Mouse (Mus musculus) erythroblast, adult 5-6 weeks (primary cell): ENCODE measurements around the gene Sc5d. TPM values are rescaled to one million over a fixed set of nuclear protein-coding genes. Genes with fewer than 3 reads are reported as not detected.

Source experiments
- ATAC-seq: replicated peaks from 2 replicates; pipeline ENCODE4 v1.8.0; 2016; ENCODE audit warnings: moderate number of reproducible peaks, mild to moderate bottlenecking, moderate TSS enrichment, inconsistent platforms; ENCODE audit not compliant: poor library complexity, low FRiP score, severe bottlenecking
- total RNA-seq, 2 experiments: library from RNA; stranded (forward) in 1 of 2; stranded (reverse) in 1 of 2; fragments of 150-400 nt in 1 of 2; fragments of 200-764, 138-1000 nt in 1 of 2; gene quantifications; 2 replicates each; pipeline versions ENCODE4 v1.2.3 to v1.2.4; 2015 to 2017; ENCODE audit warnings: low replicate concordance in 2 of 2

Sc5d gene
- total RNA-seq (2015; ENCODE audit: low replicate concordance) = 2.1 and 11.3 TPM in 2 replicates
- 3.6 and 17.6 TPM in 2 replicates for total RNA-seq (2017; ENCODE audit: low replicate concordance)

GRCm38 (mm10) chr9:42264145-42264544 is at the start of gene Sc5d:
Gene Sc5d (minus strand): TSS chr9:42264256.
- ATAC-seq = peak; percentile 100

DNA sequence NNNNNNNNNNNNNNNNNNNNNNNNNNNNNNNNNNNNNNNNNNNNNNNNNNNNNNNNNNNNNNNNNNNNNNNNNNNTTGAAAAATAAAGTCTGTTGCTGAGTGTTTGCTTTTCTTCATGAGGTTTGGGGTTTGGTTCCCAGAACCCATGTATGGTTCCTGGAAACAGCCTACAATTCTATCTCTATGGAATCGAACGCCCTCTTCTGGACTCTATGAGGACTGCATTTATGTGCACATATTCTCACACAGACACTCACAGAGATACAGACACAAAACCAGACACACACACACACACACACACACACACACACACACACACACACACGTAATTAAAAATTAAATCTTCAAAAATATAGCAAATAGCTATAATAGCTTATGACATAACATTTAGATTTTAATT is 47.3 kb upstream of the Sc5d start:
- ATAC-seq = no peak

DNA sequence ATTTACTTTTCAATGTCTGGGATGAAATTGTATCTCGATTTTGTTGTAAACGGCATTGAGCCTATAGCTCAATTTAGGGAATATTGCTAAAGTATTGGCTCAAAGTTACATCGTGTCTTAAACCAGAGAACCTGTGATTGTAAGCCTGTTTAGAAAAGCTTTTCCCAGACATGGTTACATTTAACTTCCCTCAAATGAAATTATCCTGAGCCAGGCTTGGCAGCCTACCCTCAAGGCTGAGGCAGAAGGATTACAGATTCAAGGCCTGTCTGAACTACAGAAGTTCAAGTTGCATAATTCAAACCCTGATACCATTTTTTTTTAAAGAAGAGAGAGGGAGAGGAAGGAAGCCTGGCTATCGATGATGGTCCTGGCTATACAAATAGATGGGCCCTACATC is 39.8 kb upstream of the Sc5d start:
- no peak for ATAC-seq

- no peak for ATAC-seq
These were observed 37.1 kb upstream of the Sc5d start for GRCm38 (mm10) chr9:42301082-42301633.

DNA sequence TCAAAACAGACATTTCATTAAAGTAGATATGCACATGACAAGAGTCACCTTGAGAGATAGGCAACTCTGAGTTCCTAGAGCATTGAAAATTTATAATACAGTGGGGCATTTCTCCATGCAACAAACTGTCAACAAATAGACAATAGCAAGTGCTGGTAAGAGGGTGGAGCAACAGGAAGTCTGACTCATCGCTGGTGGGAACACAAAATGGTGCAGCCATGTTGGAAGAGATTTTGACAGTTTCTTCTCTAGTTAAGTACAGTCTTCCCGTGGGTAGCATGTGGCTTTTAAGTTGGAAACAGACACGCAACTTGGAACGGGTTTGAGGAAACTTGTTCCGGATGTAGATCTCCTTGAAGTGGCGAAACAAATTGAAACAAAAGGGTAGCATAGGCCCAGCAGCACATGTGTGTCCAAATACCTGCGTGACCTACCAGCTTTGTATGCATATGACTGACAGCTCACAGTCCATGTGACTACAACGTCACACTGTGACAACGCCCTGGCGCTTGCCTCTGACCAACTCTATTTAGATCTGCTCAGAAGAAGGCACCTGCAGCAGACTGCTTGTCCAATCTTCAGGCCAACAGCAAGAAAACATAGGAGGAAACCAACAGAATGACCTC is 32.4 kb upstream of the Sc5d start:
- ATAC-seq = no peak

- no peak for ATAC-seq
These were observed 30.1 kb upstream of the Sc5d start for GRCm38 (mm10) chr9:42294131-42294530.

- no peak for ATAC-seq
These were observed 29.5 kb upstream of the Sc5d start for GRCm38 (mm10) chr9:42293596-42293995.

DNA sequence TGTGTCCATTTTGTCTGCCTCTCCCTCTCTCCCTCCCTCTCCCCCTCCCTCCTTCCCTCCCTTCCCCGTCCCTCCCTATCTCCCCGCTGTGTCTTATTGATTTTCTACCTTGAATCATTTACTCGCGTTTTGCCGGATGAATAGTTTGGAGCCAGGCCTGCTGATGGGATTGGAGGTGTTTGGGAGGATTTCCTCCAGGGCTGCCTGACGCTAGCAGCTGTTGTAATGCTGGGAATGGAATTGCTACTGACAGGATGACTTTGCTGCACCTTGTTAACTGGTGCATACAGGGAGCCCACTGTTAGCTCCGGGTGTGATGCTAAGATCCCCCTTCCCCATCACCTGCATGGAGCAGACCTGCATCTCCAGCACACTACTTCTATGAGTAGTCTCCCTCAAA is 29.0 kb upstream of the Sc5d start:
- no peak for ATAC-seq

DNA sequence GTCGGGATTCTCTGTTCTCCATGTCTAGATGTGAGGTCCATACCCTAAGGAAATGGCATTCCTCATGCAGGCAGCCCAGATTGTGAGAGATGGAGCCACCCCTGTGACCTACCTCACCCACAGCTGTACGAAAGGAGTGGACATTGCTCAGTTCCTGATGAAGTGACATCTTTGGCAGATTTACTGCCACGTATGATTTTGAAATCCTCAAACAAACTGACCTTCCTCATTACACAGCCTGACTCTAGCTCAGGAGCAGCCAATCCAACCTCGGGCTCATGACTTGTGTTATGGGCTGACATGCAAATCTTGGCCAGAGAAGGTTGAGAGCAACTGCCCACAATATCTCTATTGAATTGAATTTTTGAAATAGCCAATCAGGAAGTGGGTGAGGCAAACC is 15.6 kb upstream of the Sc5d start:
- no peak for ATAC-seq

- ATAC-seq = no peak
These were observed 14.0 kb upstream of the Sc5d start for GRCm38 (mm10) chr9:42278046-42278445.

DNA sequence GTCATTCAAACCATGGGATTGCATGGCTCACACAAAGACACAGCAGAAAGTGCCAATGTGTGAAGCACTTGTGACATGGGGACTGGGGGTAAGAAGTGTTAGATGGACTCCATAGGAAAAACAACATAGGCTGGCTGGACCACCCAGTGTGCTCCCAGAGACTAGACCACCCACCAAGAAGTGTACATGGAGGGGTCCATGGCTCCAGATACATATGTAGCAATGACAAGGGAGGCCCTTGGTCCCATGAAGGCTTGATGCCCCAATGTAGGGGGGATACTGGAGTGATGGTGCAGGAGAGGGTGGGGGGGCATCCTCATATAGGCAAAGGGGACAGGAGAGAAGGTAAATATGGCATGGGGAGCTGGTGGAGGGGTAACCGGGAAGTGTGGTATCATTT is 13.6 kb upstream of the Sc5d start:
- ATAC-seq = no peak

DNA sequence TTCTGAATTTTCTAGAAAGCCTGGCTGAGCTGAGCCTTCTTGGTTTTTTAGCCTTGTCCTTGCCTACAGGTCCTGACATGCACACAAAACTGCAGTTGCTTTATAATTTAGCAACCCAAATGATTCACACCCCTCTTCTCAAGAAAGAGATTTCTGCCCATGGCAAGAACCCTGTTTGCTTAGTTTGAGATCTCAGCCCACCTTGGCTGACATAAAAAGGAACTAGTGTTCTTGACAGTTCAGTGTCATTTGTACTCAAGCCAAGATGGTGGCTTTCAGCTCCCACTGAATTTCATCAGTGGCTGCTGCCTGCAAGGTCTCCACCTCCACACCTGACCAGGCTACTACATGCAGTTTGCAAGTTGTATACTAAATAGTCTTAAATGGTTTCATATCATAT is 13.1 kb upstream of the Sc5d start:
- ATAC-seq = no peak

- ATAC-seq = no peak
These were observed 11.7 kb upstream of the Sc5d start for GRCm38 (mm10) chr9:42275761-42276145.

- no peak for ATAC-seq
These were observed 11.1 kb upstream of the Sc5d start for GRCm38 (mm10) chr9:42275027-42275760.

GRCm38 (mm10) chr9:42273682-42274296 is 9.7 kb upstream of the Sc5d start:
- ATAC-seq = no peak

- ATAC-seq = no peak
These were observed 9.1 kb upstream of the Sc5d start for GRCm38 (mm10) chr9:42273174-42273573.

GRCm38 (mm10) chr9:42272690-42273089 is 8.6 kb upstream of the Sc5d start:
- ATAC-seq = no peak

DNA sequence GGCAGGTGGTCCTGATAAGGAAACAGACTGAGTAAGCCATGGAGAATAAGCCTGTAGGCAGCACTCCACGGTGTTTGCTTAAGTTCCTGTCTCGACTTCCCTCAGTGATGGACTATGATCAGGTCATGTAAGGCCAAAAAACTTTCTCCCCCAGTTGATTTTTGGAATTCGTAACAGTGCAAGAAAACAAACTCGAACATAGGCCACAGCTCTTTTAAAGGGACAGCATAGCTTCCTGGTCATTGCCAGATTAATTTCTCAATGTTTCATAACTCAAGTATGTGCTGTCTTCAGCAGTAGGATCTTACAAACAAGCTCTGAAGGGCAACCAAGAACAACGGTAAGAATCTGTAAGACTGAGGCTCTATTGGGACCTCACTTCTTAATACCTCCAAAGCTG is 7.4 kb upstream of the Sc5d start:
- ATAC-seq = no peak

GRCm38 (mm10) chr9:42270617-42271016 is 6.6 kb upstream of the Sc5d start:
- ATAC-seq = no peak

DNA sequence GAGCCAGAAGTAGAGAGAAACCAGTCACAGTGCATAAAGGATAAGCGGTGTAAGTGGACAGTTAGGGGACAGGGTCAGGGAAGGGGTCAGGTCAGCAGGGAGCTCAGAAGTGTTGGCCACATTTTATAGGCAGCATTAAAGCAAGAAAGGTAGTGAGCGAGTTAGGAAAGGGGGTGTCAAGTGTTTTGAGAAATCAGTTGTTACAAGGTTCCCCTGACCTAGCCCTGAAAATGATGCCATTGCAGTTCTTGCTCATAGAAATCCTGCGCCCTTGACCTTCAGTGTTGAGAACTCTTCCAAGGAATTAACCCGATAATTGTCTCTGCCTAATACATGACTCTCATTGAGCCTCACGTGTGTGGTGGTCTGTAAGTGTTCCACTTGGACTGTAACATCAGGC is 6.0 kb upstream of the Sc5d start:
- ATAC-seq = no peak

DNA sequence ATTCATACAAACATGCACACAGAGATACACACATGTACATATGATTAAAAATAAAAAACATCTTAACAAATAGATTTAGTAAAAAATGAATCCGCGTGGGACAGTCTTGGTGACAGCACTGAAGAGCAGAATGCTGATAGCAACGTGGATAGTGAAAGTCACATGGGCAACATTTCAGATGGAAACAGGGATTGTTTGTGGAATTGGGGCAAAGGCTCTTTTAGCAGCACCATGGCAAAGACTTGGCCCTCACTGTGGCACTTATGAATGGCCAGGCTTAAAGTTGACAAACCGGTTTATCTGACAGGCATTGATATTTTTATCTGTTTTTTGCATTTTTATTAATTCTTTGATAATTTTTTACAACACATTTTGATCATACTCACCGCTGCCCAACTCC is 4.3 kb upstream of the Sc5d start:
- no peak for ATAC-seq
